Mouse (Mus musculus): ENCODE results near the gene Diras2.

DNA sequence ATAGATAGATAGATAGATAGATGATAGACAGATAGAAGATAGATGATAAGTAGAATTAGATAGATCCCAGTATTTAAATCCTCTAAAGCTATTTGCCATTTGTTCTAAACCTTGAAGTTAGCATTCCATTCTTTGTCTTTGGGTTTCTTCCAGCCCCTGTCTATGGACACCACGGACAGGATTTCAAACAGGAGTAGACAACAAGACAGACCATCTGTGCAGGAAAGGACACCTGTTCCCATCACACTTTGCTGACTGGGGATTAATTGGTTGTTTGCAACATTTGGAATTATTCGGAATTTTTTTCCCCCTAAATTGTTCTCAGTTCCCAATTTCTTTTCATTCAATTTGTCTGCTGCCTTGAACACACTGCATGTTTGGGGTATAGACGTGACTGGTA lies 17.5 kb downstream of the Diras2 start:
- TF ChIP-seq CTCF (IDR thresholded peaks at IDR 0.05; ENCODE audit: borderline replicate concordance, control insufficient read depth, extremely low read depth, insufficient read depth, low read length, poor library complexity) (no peak), POLR2A (IDR thresholded peaks at IDR 0.05; ENCODE audit: control insufficient read depth, extremely low read depth, insufficient read depth, low read length, poor library complexity) (no peak)

Data from thymus, adult 2 months (tissue).